Mouse (Mus musculus) spleen, adult 10 weeks (tissue): ENCODE results near the gene Cd72. TPM values are rescaled to one million over a fixed set of nuclear protein-coding genes. Genes with fewer than 3 reads are reported as not detected.

Experiments used
- polyA plus RNA-seq: library from polyadenylated mRNA; stranded (reverse); fragments of 350-450 nt; fragmentation: Illumina TruSeq; extraction: RNeasy Lipid Tissue Mini Kit (QIAGEN cat#74804); gene quantifications from one replicate; pipeline ENCODE4 v1.2.3, GENCODE M21; 2015; ENCODE audit warnings: low replicate concordance; ENCODE audit not compliant: insufficient read depth

Cd72 gene
- 389 TPM for polyA plus RNA-seq

DNA sequence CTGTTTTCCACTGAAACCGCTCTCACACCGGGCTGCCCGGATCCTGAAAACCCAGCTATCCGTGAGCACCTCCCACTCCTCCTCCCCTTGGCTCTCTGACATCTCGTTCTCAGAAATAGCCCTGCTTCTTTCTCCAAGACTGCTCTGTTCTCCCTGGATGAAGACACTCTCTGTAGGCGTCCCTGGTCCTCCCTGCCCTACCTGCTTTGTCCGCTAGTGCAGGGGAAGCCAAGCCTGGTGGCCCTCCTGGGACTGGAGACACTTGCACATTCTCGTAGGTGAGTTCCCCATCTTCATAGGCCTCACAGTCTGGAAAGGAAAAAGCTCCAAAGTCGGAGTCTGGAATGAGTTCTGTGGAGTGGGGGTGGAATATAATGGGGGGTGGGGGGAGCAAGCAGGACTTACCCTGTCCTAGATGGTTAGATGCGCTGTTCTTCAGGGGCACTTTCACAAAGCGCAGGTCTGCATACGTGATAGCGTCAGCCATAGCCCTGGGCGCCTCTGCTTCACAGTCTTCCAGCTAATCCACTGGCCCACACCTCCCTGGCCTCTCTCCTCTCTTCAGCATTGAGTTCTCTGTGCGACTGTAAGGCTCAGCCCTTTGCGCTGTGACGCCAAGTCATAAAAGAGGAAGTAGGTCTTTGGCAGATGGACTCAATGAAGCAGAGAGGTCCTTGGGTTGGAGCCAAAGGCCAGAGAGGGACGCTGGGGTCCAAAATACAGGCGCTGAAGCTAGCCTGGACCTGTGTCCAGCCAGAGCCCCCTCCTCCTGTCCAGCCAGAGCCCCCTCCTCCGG, at the start of gene Cd72:
Gene Cd72 (minus strand): TSS at position 588 of the 796 bp plus-strand sequence.

DNA sequence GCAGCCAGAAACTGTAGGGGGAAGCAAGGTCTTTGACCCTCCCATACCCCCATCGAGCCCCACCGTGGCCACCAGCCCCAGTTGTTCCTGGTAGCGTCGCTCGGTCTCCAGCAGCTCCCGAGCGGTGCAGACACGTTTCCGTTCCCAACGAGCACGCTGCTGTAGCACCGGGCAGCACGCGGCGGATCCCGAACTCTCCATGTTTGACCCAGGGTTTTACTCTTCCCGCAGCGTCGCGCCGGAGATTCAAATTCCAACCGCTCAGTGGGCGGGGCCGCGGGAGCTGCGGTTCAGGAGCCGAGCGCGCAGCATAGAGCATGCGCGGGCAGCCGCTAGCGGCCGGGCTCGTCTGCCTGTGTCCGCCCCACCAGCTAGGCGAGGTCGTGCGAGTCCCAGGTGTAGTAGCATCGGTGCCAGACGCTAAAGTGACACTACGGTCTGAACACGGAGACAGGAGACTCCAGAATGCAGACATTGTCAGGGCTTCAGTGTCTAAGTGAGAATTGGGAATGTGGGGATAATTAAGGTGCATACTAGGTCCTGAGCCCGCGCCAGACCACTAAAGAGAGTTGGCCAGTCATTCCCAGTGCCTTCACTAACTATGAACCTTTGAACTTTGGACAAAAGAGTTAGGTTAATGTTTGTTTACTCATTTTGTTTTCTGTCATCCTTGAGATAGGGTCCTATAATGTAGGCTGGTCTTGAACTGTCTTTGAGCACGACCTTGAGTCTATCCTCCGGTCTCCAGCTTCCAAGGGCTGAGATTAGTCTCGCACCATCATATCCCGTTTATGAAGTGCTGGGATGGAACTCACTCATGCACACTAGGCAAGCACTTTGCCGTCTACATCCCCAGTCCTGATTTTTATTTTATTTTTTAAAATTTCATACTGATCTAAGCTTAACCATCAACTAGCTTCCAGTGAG, 45.2 kb upstream of the Cd72 start, which contains the start of gene Arhgef39:
Gene Arhgef39 (minus strand): TSS at position 289 of the 927 bp plus-strand sequence.

DNA sequence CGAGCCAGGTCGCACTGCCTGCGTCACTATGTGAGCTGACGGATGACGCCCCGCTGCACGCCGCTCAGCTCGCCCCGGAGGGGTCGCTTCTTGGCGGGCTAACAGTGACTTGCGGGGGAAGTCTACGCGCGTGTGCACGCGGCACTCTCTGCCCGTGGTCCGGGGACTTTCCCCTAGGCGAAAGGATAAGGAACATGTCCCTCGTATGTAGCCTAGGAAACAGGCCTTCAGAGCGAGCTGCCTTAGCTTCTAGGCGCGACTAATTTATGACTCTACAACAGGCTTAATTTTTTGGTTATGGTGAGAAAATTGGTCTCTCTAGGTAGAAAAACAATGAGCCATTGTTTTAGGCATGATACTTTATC, 38.4 kb upstream of the Cd72 start, which contains the start of gene Ccdc107:
Gene Ccdc107 (plus strand): TSS at position 80 of the 365 bp plus-strand sequence.

DNA sequence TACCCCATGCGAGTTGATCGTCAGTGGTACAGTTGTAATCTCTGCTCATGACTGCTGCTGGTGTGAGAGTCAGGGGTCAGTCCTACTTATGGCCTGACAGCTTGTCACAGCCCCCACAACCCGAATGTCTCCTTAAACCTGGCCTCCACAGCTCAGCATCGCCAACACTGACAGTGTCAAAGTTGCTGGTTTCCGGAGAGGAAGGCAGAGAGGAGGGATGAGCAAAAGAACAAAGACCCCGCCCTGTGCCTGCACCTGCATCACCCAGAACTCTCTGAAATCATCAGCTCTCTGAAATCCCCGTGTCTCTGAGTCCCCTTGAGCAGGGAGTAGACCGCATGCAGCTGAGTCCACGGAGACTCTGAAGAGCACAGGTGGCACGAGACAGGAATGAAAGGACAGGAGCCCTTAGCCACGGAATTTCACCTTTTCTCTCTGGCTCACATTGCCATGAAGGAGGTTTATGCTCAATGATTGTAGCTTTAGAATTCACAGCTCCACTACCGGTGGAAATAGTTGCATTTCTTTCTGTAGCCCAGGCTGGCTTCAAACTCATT, 29.2 kb upstream of the Cd72 start, which contains the start of gene Sit1:
Gene Sit1 (minus strand): TSS at position 200 of the 557 bp plus-strand sequence.

DNA sequence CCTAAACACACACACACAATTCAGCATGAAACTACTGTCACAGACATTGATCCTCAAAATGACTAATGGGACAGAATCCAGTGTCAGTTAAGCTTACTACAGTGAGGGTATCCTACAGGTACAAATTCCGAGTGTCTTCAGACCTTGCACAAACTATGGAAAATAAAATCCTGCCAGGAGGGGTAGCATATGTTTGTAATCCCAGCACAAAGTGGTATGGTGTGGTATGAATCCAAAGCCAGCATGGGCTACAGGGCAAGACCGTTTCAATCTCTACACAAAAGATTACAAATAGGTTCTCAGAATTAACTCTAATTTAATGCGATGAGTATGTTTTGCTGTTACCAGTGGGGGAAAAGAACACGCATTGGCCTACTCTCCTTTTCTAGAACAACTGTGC, 12.8 kb downstream of the Cd72 start, which contains the start of gene Tesk1:
Gene Tesk1 (plus strand): TSS at position 301 of the 400 bp plus-strand sequence.

DNA sequence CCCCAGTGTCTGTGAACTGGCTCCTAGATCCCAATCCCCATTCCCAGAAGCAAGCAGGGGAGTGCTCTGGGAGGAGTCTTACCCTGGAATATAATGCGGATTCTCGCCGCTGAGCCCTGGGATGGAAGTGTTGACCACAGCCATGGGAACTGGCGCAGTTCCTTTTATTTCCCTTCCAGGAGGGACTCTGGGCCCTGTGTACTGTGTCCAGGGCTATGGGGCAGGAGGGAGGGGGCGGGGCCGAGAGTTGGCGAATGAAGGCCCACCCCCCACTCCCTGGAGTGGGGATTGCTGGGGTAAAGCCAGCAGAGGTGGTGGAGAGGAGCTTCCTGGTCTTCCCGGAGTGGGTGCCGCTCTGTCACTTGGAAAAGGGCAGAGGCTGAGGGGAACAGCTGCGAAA, 25.5 kb downstream of the Cd72 start, which contains the start of gene Fam166b:
Gene Fam166b (minus strand): TSS at position 189 of the 400 bp plus-strand sequence.

Other genes with a start within 250 kb of the Cd72 start
- 0.19 TPM for gene Atp8b5, start 187.5 kb downstream of the Cd72 start, polyA plus RNA-seq
- gene Rusc2, start 72.6 kb downstream of the Cd72 start, polyA plus RNA-seq = 1.6 TPM
- not detected for gene Fam166b, start 25.5 kb downstream of the Cd72 start, polyA plus RNA-seq
- 6.2 TPM for gene Tesk1, start 12.7 kb downstream of the Cd72 start, polyA plus RNA-seq
- 11.4 TPM for gene Sit1, start 29.1 kb upstream of the Cd72 start, polyA plus RNA-seq
- 47.6 TPM for gene Ccdc107, start 38.3 kb upstream of the Cd72 start, polyA plus RNA-seq
- gene Arhgef39, start 45.1 kb upstream of the Cd72 start, polyA plus RNA-seq = 9.4 TPM
- gene Car9, start 52.3 kb upstream of the Cd72 start, polyA plus RNA-seq = 2.7 TPM
- 31.3 TPM for gene Tpm2, start 69.1 kb upstream of the Cd72 start, polyA plus RNA-seq
- 64.5 TPM for gene Creb3, start 107.7 kb upstream of the Cd72 start, polyA plus RNA-seq
- gene Tln1, start 108.1 kb upstream of the Cd72 start, polyA plus RNA-seq = 194 TPM
- gene Rgp1, start 124.1 kb upstream of the Cd72 start, polyA plus RNA-seq = 28.8 TPM
- 24.6 TPM for gene Gba2, start 124.2 kb upstream of the Cd72 start, polyA plus RNA-seq
- 0.37 TPM for gene Msmp, start 129.9 kb upstream of the Cd72 start, polyA plus RNA-seq
- gene Npr2, start 177.3 kb upstream of the Cd72 start, polyA plus RNA-seq = 10.0 TPM
- gene Spag8, start 199.0 kb upstream of the Cd72 start, polyA plus RNA-seq = not detected
- gene Hint2, start 201.8 kb upstream of the Cd72 start, polyA plus RNA-seq = 23.5 TPM
- 2.1 TPM for gene Tmem8b, start 214.3 kb upstream of the Cd72 start, polyA plus RNA-seq
- 0.07 TPM for gene Fam221b, start 214.5 kb upstream of the Cd72 start, polyA plus RNA-seq
- not detected for gene Olfr70, start 246.2 kb upstream of the Cd72 start, polyA plus RNA-seq